Mouse (Mus musculus) neural tube, embryonic 11.5 days (tissue): ENCODE results near the gene Hist1h3a. TPM values are rescaled to one million over a fixed set of nuclear protein-coding genes. Genes with fewer than 3 reads are reported as not detected.

Experiments
- microRNA-seq: library from miRNA; unstranded; fragments of <30 nt; microRNA quantifications from one replicate; pipeline ENCODE4, GENCODE M21; 2016
- polyA plus RNA-seq: library from polyadenylated mRNA; unstranded; fragments of >200 nt; fragmentation: Nextera tagmentation; extraction: Ambion mirVana; gene quantifications from 2 replicates; pipeline ENCODE4 v1.2.1, GENCODE M21; 2014

Hist1h3a gene
- polyA plus RNA-seq, 1 experiment from 2014 or later, result 2.3 TPM

Small RNA genes within 50 kb of the gene (microRNA-seq; reads per million reads assigned to microRNA genes)
- gene Gm44314, result not detected
- gene Gm44484, result not detected

Other genes with a start within 250 kb of the Hist1h3a start
- gene Hist1h4h, start 231.3 kb downstream of the Hist1h3a start, polyA plus RNA-seq, result 3.4 and 6.8 TPM in 2 replicates
- gene Hist1h2af, start 228.5 kb downstream of the Hist1h3a start, polyA plus RNA-seq, result 1.6 and 2.1 TPM in 2 replicates
- 3.3 and 4.3 TPM in 2 replicates for gene Hist1h3g, start 227.0 kb downstream of the Hist1h3a start, polyA plus RNA-seq
- gene Hist1h2bh, start 219.0 kb downstream of the Hist1h3a start, polyA plus RNA-seq, result 0.82 and 1.3 TPM in 2 replicates
- 0.51 and 1.4 TPM in 2 replicates for gene Hist1h3f, start 218.3 kb downstream of the Hist1h3a start, polyA plus RNA-seq
- gene Hist1h4f, start 210.7 kb downstream of the Hist1h3a start, polyA plus RNA-seq, result 0.94 and 1.5 TPM in 2 replicates
- 0.58 TPM in 2 replicates for gene Hist1h1d, start 209.1 kb downstream of the Hist1h3a start, polyA plus RNA-seq
- gene Hist1h3e, start 200.0 kb downstream of the Hist1h3a start, polyA plus RNA-seq, result 6.4 and 6.9 TPM in 2 replicates
- 61.5 and 64.3 TPM in 2 replicates for gene Hist1h2ae, start 191.2 kb downstream of the Hist1h3a start, polyA plus RNA-seq
- gene Hist1h2bg, start 191.0 kb downstream of the Hist1h3a start, polyA plus RNA-seq, result 6.9 and 10.2 TPM in 2 replicates
- gene Hist1h2bf, start 188.2 kb downstream of the Hist1h3a start, polyA plus RNA-seq, result 3.4 and 4.1 TPM in 2 replicates
- 0.90 and 4.0 TPM in 2 replicates for gene Hist1h2ad, start 188.0 kb downstream of the Hist1h3a start, polyA plus RNA-seq
- gene Hist1h3d, start 186.6 kb downstream of the Hist1h3a start, polyA plus RNA-seq, result 8.1 and 10.4 TPM in 2 replicates
- gene Hist1h4d, start 180.8 kb downstream of the Hist1h3a start, polyA plus RNA-seq, result 89.4 and 91.9 TPM in 2 replicates
- 1.7 and 1.8 TPM in 2 replicates for gene Hist1h2be, start 141.3 kb downstream of the Hist1h3a start, polyA plus RNA-seq
- gene Hist1h1e, start 139.8 kb downstream of the Hist1h3a start, polyA plus RNA-seq, result 16.3 and 18.2 TPM in 2 replicates
- gene Hist1h2ac, start 78.4 kb downstream of the Hist1h3a start, polyA plus RNA-seq, result 0.92 and 0.97 TPM in 2 replicates
- gene Hist1h2bc, start 78.2 kb downstream of the Hist1h3a start, polyA plus RNA-seq, result 21.3 and 22.2 TPM in 2 replicates
- gene Hist1h1t, start 66.6 kb downstream of the Hist1h3a start, polyA plus RNA-seq, result not detected in 2 replicates
- gene Hist1h4c, start 63.9 kb downstream of the Hist1h3a start, polyA plus RNA-seq, result 4.1 and 5.2 TPM in 2 replicates
- gene Hfe, start 51.5 kb downstream of the Hist1h3a start, polyA plus RNA-seq, result 3.2 and 3.3 TPM in 2 replicates
- 12.2 and 15.3 TPM in 2 replicates for gene Hist1h1c, start 23.6 kb downstream of the Hist1h3a start, polyA plus RNA-seq
- 8.3 and 10.6 TPM in 2 replicates for gene Hist1h3c, start 16.8 kb downstream of the Hist1h3a start, polyA plus RNA-seq
- gene Hist1h2bb, start 15.7 kb downstream of the Hist1h3a start, polyA plus RNA-seq, result 2.4 and 2.9 TPM in 2 replicates
- 33.1 and 47.3 TPM in 2 replicates for gene Hist1h2ab, start 11.3 kb downstream of the Hist1h3a start, polyA plus RNA-seq
- gene Hist1h3b, start 10.1 kb downstream of the Hist1h3a start, polyA plus RNA-seq, result 6.2 and 8.4 TPM in 2 replicates
- 4.3 and 9.0 TPM in 2 replicates for gene Hist1h4b, start 5.4 kb downstream of the Hist1h3a start, polyA plus RNA-seq
- gene Hist1h4a, start 1.2 kb downstream of the Hist1h3a start, polyA plus RNA-seq, result not detected in 2 replicates
- 1.1 and 3.6 TPM in 2 replicates for gene Hist1h1a, start 1.3 kb upstream of the Hist1h3a start, polyA plus RNA-seq
- not detected in 2 replicates for gene Trim38, start 7.5 kb upstream of the Hist1h3a start, polyA plus RNA-seq
- not detected in 2 replicates for gene Slc17a2, start 44.6 kb upstream of the Hist1h3a start, polyA plus RNA-seq
- not detected in 2 replicates for gene Slc17a3, start 77.0 kb upstream of the Hist1h3a start, polyA plus RNA-seq
- gene Slc17a1, start 105.4 kb upstream of the Hist1h3a start, polyA plus RNA-seq, result not detected in 2 replicates
- gene Slc17a4, start 152.6 kb upstream of the Hist1h3a start, polyA plus RNA-seq, result 0.49 and 0.64 TPM in 2 replicates
- not detected in 2 replicates for gene Hist1h2ba, start 171.8 kb upstream of the Hist1h3a start, polyA plus RNA-seq
- not detected in 2 replicates for gene Hist1h2aa, start 172.1 kb upstream of the Hist1h3a start, polyA plus RNA-seq
- gene Scgn, start 228.8 kb upstream of the Hist1h3a start, polyA plus RNA-seq, result 0.45 and 0.73 TPM in 2 replicates